In the genomic region with DNA sequence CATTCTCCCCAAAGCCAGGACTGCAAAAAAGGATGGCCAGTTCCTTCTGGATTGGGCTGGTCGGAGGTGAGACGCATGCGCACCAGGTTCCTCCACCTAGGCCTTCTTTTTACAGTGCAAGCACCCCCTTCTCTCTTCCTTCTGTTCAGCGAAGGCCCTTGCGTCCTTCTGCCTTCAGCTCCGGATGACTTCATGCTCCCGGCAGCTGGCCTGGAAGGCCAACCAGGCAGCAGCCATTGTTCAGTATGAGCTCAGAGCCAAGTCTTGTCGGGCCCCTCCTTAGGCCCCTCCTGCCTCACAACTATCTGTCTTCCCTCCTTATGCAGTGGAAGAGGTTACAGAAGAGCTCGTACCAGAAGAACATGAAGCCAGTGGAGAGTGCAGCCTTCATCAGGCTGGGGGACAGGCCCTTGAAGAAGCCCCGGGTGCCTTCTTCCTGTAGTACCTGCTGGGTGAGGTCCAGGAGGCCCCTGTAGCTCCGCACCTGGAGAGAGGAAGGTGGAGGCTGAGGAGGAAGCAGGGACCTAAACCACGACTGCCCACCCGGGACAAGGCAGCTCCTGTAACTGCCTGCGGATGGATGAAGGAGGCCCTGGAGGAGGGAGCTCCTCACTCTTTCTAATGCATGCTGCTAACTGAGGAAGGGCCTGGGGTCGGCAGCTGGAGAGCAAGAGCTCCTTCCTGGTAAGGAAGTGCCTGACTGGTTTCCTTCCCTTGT, we compare ENCODE assay signal across 13 mouse cellular contexts. TPM values are rescaled to one million over a fixed set of nuclear protein-coding genes. Genes with fewer than 3 reads are reported as not detected.
DNase-seq lines count a peak whose midpoint lies in the region; ATAC-seq lines count a peak whose summit lies in the region.
"Had no signal": no experiment of that assay in that cellular context is flagged by ENCODE, and none has a peak within 500 bp of the region (broad histone marks: within the 10 kb centered on the region; RNA-seq: fewer than 3 reads in every experiment).

No protein-coding gene starts in this region.

- H3K9me3 ChIP-seq in limb, embryonic 13.5 days = no peaks in the 10 kb centered on the region
- no peaks in the 10 kb centered on the region for H3K9me3 ChIP-seq in limb, embryonic 10.5 days (replicated peaks)
- H3K9me3 ChIP-seq in heart, embryonic 15.5 days (replicated peaks) = no peaks in the 10 kb centered on the region
- H3K9me3 ChIP-seq in forebrain, embryonic 15.5 days = no peaks in the 10 kb centered on the region

- ATAC-seq in limb, embryonic 13.5 days (ENCODE audit: low FRiP score, low read depth) = no peak
- ATAC-seq in heart, embryonic 15.5 days (replicated peaks; ENCODE audit: insufficient number of reproducible peaks, insufficient read depth, low FRiP score, low read depth) = no peak
- no peak for ATAC-seq in forebrain, embryonic 15.5 days (replicated peaks)

- no peaks in the 10 kb centered on the region for H3K27me3 ChIP-seq in limb, embryonic 13.5 days
- no peaks in the 10 kb centered on the region for H3K27me3 ChIP-seq in limb, embryonic 10.5 days (ENCODE audit: low read depth, poor library complexity, severe bottlenecking)
- no peaks in the 10 kb centered on the region for H3K27me3 ChIP-seq in heart, embryonic 15.5 days
- no peaks in the 10 kb centered on the region for H3K27me3 ChIP-seq in forebrain, embryonic 15.5 days

- peaks cover 42% of the 10 kb centered on the region for H3K36me3 ChIP-seq in limb, embryonic 13.5 days
- H3K36me3 ChIP-seq in limb, embryonic 10.5 days = peaks cover 35% of the 10 kb centered on the region
- H3K36me3 ChIP-seq in heart, embryonic 15.5 days = peaks cover 13% of the 10 kb centered on the region
- H3K36me3 ChIP-seq in forebrain, embryonic 15.5 days = peaks cover 13% of the 10 kb centered on the region; the same call in 1 of the 2 replicates

- no peak overlapping the region for H3K27ac ChIP-seq in limb, embryonic 13.5 days
- H3K27ac ChIP-seq in limb, embryonic 10.5 days = no peak overlapping the region
- peak overlapping the region; percentile 51 for H3K27ac ChIP-seq in heart, embryonic 15.5 days
- no peak overlapping the region for H3K27ac ChIP-seq in forebrain, embryonic 15.5 days (replicated peaks)
- H3K27ac ChIP-seq: heart, adult 2 months; liver, embryonic 14.5 days had no signal

- H3K9ac ChIP-seq in limb, embryonic 13.5 days = peak overlapping the region; percentile 31; the same call in 1 of the 2 replicates
- H3K9ac ChIP-seq in heart, embryonic 15.5 days = no peak overlapping the region
- H3K9ac ChIP-seq in forebrain, embryonic 15.5 days (replicated peaks) = no peak overlapping the region
- H3K9ac ChIP-seq: liver, embryonic 14.5 days had no signal

- H3K4me3 ChIP-seq in limb, embryonic 13.5 days = no peak overlapping the region
- no peak overlapping the region for H3K4me3 ChIP-seq in limb, embryonic 10.5 days
- no peak overlapping the region for H3K4me3 ChIP-seq in heart, embryonic 15.5 days
- no peak overlapping the region for H3K4me3 ChIP-seq in forebrain, embryonic 15.5 days
- H3K4me3 ChIP-seq: heart, adult 2 months had no signal

- peaks cover 18% of the 10 kb centered on the region for H3K4me1 ChIP-seq in limb, embryonic 13.5 days
- peaks cover 24% of the 10 kb centered on the region for H3K4me1 ChIP-seq in limb, embryonic 10.5 days
- peaks cover 37% of the 10 kb centered on the region for H3K4me1 ChIP-seq in heart, embryonic 15.5 days (replicated peaks)
- peaks cover 18% of the 10 kb centered on the region for H3K4me1 ChIP-seq in forebrain, embryonic 15.5 days

- intact Hi-C loops in left cerebral cortex, postnatal 36 days (cut with DNase I) = no loop called here

- 84% methylated on average over 15 of the region's 15 CpGs for WGBS in limb, embryonic 13.5 days
- 86% methylated on average over 15 of the region's 15 CpGs for WGBS in limb, embryonic 10.5 days
- 68% methylated on average over 15 of the region's 15 CpGs for WGBS in heart, embryonic 15.5 days
- 86% methylated on average over 15 of the region's 15 CpGs for WGBS in forebrain, embryonic 15.5 days

- DNase-seq in adrenal gland, adult (ENCODE audit: inconsistent age in 2 of 2, low spot score in 1 of 2) = peak; percentile 76 to 87
- DNase-seq in adrenal gland, adult 18-20 months (ENCODE audit: low spot score in 2 of 2) = no peak
- DNase-seq in limb, embryonic 10.5 days (ENCODE audit: low spot score) = no peak
- DNase-seq in kidney, postnatal 25 days = peak; percentile 44 to 69
- DNase-seq in left cerebral cortex, postnatal 36 days (ENCODE audit: low spot score in 2 of 2) = no peak
- DNase-seq: cerebellum, adult 2 months; layer of hippocampus, postnatal 36 days; right cerebral cortex, postnatal 25 days had no signal

- H3K4me2 ChIP-seq in limb, embryonic 13.5 days (replicated peaks) = no peak overlapping the region
- no peak overlapping the region for H3K4me2 ChIP-seq in heart, embryonic 15.5 days
- no peak overlapping the region for H3K4me2 ChIP-seq in forebrain, embryonic 15.5 days (replicated peaks)

RNA-seq across cellular contexts. Expression of a gene that starts 2.5 kb away (rescaled TPM):
- total RNA-seq in adrenal gland, adult 18-20 months (2021) = 100 to 1,000 TPM in 1 of 2 experiments, 10 to 100 TPM in 1; 85.4 to 145 TPM
- polyA plus RNA-seq in limb, embryonic 13.5 days (2015; fragmentation: Nextera tagmentation; extraction: Ambion mirVana) = 18.8 and 19.8 TPM in 2 replicates
- polyA plus RNA-seq in limb, embryonic 10.5 days (2016; fragmentation: Nextera tagmentation; extraction: Ambion mirVana) = 16.2 and 18.2 TPM in 2 replicates
- 30.2 and 34.5 TPM in 2 replicates for polyA plus RNA-seq in heart, embryonic 15.5 days (2015; fragmentation: Nextera tagmentation; extraction: Ambion mirVana)
- total RNA-seq in left cerebral cortex, postnatal 36 days (2021) = 10 to 100 TPM; 15.1 to 18.1 TPM
- 9.1 and 11.4 TPM in 2 replicates for polyA plus RNA-seq in forebrain, embryonic 15.5 days (2015; fragmentation: Nextera tagmentation; extraction: Ambion mirVana)

RNA-seq across cellular contexts. Expression of a gene that starts 11.4 kb away (rescaled TPM):
- total RNA-seq in adrenal gland, adult 18-20 months (2021) = 10 to 100 TPM; 25.6 to 27.0 TPM
- 18.1 and 20.9 TPM in 2 replicates for polyA plus RNA-seq in limb, embryonic 13.5 days (2015; fragmentation: Nextera tagmentation; extraction: Ambion mirVana)
- polyA plus RNA-seq in limb, embryonic 10.5 days (2016; fragmentation: Nextera tagmentation; extraction: Ambion mirVana) = 30.8 and 34.9 TPM in 2 replicates
- polyA plus RNA-seq in heart, embryonic 15.5 days (2015; fragmentation: Nextera tagmentation; extraction: Ambion mirVana) = 13.7 and 16.3 TPM in 2 replicates
- total RNA-seq in left cerebral cortex, postnatal 36 days (2021) = 10 to 100 TPM; 70.2 to 74.3 TPM
- 28.1 and 28.2 TPM in 2 replicates for polyA plus RNA-seq in forebrain, embryonic 15.5 days (2015; fragmentation: Nextera tagmentation; extraction: Ambion mirVana)

RNA-seq across cellular contexts. Expression of a gene that starts 11.5 kb away (rescaled TPM):
- 100 to 1,000 TPM; 105 to 107 TPM for total RNA-seq in adrenal gland, adult 18-20 months (2021)
- 91.6 and 93.5 TPM in 2 replicates for polyA plus RNA-seq in limb, embryonic 13.5 days (2015; fragmentation: Nextera tagmentation; extraction: Ambion mirVana)
- polyA plus RNA-seq in limb, embryonic 10.5 days (2016; fragmentation: Nextera tagmentation; extraction: Ambion mirVana) = 108 and 120 TPM in 2 replicates
- 76.2 and 80.1 TPM in 2 replicates for polyA plus RNA-seq in heart, embryonic 15.5 days (2015; fragmentation: Nextera tagmentation; extraction: Ambion mirVana)
- 10 to 100 TPM; 49.8 to 57.9 TPM for total RNA-seq in left cerebral cortex, postnatal 36 days (2021)
- 70.3 and 73.6 TPM in 2 replicates for polyA plus RNA-seq in forebrain, embryonic 15.5 days (2015; fragmentation: Nextera tagmentation; extraction: Ambion mirVana)

RNA-seq across cellular contexts. Expression of a gene that starts 12.8 kb away (rescaled TPM):
- 100 to 1,000 TPM; 108 to 204 TPM for total RNA-seq in adrenal gland, adult 18-20 months (2021)
- 28.5 and 30.2 TPM in 2 replicates for polyA plus RNA-seq in limb, embryonic 13.5 days (2015; fragmentation: Nextera tagmentation; extraction: Ambion mirVana)
- polyA plus RNA-seq in limb, embryonic 10.5 days (2016; fragmentation: Nextera tagmentation; extraction: Ambion mirVana) = 27.2 and 27.8 TPM in 2 replicates
- polyA plus RNA-seq in heart, embryonic 15.5 days (2015; fragmentation: Nextera tagmentation; extraction: Ambion mirVana) = 47.7 and 48.8 TPM in 2 replicates
- 10 to 100 TPM; 56.8 to 60.1 TPM for total RNA-seq in left cerebral cortex, postnatal 36 days (2021)
- polyA plus RNA-seq in forebrain, embryonic 15.5 days (2015; fragmentation: Nextera tagmentation; extraction: Ambion mirVana) = 55.3 and 56.1 TPM in 2 replicates

RNA-seq across cellular contexts. Expression of a gene that starts 51.0 kb away (rescaled TPM):
- 10 to 100 TPM; 33.2 to 43.0 TPM for total RNA-seq in adrenal gland, adult 18-20 months (2021)
- polyA plus RNA-seq in limb, embryonic 13.5 days (2015; fragmentation: Nextera tagmentation; extraction: Ambion mirVana) = 184 and 186 TPM in 2 replicates
- polyA plus RNA-seq in limb, embryonic 10.5 days (2016; fragmentation: Nextera tagmentation; extraction: Ambion mirVana) = 257 and 275 TPM in 2 replicates
- 80.8 and 105 TPM in 2 replicates for polyA plus RNA-seq in heart, embryonic 15.5 days (2015; fragmentation: Nextera tagmentation; extraction: Ambion mirVana)
- 10 to 100 TPM; 41.6 to 49.9 TPM for total RNA-seq in left cerebral cortex, postnatal 36 days (2021)
- polyA plus RNA-seq in forebrain, embryonic 15.5 days (2015; fragmentation: Nextera tagmentation; extraction: Ambion mirVana) = 127 and 138 TPM in 2 replicates

Comparison
In these comparisons a context has a peak if more than half of its experiments do, and no peak if none do; other contexts are left out.
1. DNase-seq: peak in adrenal gland, adult (2 of 2) and kidney, postnatal 25 days (2 of 2); none in adrenal gland, adult 18-20 months (0 of 2), limb, embryonic 10.5 days (single experiment) and left cerebral cortex, postnatal 36 days (0 of 2).